Mouse (Mus musculus): ENCODE data around the gene AW822073.

The AW822073 gene

DNA sequence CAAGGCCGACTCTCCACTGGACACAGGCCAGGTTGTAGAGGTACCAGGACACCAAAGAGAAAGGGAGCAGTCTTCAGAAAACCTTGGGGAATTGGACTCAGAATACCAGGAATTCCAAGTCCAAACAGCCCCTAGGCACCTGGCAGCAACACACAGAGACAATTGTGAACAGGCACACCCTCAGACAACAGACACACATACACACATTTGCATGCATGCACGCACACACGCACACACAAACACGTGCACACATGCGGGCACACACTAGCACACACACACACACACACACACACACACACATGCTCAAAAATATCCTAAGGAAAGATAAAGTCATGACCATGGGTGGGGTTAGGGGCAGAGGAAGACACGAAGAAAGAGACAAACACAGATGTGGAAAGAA, 4.0 kb downstream of the AW822073 start:
- DNase-seq = no peak

DNA sequence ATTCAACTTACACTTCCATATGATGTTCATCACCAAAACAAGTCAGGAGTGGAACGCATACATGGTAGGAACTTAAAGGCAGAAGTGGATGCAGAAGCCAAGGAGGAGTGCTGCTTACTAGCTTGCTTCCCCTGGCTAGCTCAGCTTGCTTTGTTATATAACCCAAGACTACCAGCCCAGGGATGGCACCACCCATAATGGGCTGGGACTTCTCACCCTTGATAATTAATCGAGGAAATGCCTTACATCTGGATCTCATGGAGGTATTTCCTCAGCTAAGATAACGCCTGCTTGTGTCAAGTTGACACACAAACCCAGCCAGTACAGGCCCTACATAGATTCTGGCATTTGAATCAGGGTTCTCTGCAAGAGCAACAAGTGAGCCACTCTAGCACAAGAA, 7.4 kb downstream of the AW822073 start:
- no peak for DNase-seq

DNA sequence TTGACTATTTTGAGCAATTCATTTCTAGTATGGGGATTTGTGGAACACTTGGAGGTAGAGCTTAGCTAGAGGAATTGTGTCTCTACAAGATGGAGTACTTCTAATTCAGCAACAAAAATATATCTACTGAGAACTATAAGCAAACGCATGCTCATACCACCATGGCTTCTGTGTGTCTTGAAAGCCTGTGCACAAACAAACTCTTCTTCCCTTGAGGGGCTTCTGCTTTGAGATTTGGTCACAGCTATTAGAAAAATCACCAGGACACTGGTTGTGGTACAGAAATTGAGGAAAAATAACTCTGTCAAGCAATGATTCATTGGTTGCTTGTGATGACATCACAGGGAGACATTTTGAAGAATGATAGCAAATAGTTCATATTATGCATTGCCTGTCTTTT, 9.4 kb downstream of the AW822073 start:
- no peak for DNase-seq

DNA sequence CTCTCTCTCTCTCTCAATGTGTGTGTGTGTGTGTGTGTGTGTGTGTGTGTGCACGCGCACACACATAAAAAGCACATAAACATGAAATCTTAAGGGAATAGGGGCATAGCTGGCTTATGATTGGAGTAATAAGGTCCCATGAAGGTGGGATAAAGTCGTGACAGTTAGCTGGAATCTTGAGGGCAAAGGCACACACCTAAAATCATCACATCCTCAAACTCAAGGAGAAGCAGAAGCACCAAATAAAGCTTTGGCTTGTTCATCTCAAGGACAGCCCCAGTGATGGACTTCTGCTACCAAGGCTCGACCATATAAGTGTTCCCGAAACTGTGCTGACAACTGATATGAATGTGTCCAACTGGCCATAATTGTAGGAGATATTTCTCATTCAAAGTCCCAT, 9.8 kb downstream of the AW822073 start:
- no peak for DNase-seq

DNA sequence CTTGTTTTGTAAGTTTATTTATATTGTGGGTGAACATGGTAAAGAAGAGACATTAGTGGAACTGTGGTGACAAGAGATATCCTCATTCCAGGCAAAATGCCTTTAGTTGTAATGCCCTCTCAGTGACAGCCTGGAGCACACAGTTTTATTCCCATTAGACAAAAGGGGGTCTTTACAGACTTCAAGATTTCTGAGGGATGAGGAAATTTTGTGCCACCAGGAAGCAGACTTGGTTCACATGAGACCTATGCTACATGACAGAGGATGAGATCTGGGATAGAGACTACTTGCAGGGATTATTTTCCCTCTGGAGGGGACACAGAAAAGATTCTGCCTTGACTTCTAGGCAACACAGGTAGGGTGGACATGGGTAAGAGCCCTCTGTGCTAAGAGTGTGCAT, 10.2 kb downstream of the AW822073 start:
- DNase-seq = no peak

DNA sequence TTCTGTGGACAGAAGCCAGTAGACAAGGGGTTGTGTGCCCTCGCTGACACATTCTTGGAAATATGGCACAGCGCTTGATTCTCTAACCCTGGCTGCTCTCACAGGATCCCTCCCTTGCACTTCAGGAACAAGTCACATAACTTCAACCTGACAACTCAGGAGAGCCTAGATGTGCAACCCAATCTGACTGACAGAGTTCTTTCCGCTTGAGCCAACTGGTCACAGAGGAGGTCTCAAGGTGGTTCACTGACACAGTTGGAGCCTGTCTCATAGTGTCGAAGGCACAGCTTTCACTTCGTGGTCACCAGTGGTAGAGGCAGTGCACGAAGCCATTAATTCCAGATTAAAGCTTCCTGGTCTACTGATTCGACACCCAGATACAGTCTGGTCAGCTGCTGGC, 12.5 kb downstream of the AW822073 start:
- DNase-seq = no peak

DNA sequence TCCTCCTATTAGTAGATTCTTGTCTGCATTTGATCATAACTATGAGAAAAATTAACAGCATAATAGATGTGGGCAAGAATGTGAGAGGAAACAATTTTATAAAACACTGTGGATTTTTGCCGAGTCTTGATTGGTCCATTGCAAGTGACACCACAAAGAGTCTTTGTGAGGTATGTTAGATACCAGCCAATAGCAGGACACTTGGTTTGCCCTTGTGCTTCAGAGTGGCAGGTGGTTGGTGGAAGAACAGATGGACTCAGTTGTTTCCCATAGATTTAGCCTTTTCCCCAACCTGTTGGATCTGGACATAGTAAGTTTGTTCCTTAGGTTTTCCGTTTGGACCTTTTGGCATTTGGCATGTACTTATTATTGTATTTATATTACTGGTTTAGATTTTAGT, 13.5 kb downstream of the AW822073 start:
- DNase-seq = no peak

DNA sequence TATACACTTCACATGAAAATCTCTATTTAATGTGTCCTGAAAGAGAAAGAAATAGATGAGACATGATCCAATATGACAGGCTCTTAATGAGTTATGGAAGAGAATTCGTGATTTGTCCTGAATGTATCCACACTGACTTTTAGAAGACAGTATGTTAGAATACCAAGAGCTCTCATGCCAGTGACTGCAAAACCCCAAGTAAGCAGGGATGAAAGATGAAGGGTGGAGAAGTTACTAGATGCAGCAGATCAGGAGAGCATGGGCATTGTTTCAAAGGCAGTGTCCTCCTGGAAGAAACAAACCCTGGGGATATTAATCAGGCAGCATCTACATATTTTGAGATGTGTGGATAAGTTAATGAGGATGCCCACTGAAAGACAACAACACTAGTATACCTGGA, 14.2 kb downstream of the AW822073 start:
- DNase-seq = no peak

DNA sequence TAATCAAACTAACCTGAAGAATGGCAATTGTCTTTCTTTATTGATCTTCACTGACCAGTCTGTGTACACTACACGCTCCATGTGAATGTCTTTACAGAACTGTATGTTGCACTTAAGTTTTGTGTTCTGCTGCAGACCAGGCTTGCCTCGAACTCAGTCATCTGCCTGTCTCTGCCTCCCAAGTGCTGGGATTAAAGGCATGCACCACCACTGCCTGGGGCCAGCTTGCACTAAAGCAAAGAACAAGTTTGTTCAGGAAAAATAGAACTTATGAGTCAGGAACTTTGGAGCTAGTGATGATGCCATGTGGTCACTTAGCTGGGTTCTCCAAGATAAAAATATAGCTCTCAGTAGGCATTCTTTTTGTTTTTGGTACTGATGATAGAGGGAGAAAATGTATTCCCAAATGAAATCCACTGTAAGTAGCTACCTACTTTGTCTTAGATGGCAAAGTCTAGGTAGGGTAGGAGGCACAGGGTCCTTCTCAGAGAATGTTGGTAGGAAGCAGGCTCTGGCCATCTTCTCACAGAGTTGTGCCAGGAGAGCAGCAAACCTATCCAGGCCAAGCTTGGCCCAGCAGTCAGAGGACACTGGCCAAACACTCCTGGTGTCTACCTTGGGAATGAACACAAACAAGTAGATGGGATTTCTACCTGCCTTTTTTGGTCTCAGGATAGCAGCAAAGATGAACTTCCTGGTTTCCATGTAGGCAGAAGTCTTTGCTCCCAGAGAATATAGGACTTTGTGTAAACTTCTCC, 14.8 kb downstream of the AW822073 start:
- no peak for DNase-seq

DNA sequence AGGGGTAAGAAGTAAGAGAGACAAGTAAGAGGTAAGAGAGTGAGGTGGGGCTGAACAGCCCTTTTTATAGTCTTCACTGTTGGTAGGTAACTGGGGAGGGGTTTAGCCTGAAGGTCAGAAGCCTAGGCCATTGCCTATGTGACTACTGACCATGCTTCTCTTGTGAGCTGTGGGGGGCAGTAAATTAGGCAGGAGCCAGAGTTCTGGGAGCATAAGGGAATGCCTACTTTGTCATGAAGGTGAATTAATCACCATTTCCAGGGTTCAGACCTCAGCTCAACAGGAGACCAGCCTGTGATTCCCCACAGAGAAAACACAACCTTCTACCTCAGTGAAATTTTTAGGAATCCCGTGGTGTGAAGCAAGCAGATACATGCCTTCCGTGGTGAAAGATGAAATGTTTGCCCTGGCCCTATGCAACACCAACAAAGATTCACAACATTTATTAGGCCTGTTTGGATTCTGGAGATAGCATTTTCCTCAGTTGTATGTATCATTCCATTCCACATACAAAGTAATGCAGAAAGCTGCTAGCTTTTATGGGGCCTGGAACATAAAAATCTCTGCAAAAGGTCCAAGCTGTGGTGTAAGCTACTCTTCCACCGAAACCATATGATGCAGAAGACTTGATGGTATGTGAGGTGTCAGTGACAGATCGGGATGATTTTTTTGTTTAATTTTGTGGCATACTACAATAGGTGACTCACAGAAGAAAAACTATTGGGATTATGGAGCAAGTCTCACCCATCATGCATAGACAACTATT, 17.9 kb downstream of the AW822073 start:
- DNase-seq = no peak

DNA sequence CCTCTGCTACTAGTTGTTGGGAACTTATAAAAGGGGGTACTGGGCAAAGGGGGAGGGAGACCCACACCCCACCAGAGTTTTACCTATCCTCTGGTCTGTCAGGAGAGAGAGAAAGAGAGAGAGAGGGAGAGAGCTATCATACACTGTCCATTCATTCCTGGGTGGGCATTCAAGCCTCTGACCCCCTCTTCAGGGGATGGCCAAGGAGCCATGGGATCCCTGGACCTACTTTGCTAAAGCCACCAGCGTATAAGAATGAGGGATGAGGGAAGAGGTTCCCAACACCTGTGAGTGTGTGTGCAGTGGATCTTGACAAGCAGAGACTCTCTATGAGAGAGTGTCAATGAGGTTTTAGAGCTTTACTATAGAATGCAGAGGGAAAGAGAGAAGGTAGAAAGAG, 18.7 kb downstream of the AW822073 start:
- no peak for DNase-seq
